Mouse (Mus musculus): ENCODE measurements at regions not wholly inside any gene's neighbourhood (a gene's known extent, or its start where the extent isn't known, plus 50 kb on each side); places are given as distances from the start of the nearest gene placed in this dataset.
"Not testable (repeated sequence)": the region's sequence is repeated elsewhere in the genome, so short reads cannot be mapped to it uniquely, and the experiment has no call there.

DNA sequence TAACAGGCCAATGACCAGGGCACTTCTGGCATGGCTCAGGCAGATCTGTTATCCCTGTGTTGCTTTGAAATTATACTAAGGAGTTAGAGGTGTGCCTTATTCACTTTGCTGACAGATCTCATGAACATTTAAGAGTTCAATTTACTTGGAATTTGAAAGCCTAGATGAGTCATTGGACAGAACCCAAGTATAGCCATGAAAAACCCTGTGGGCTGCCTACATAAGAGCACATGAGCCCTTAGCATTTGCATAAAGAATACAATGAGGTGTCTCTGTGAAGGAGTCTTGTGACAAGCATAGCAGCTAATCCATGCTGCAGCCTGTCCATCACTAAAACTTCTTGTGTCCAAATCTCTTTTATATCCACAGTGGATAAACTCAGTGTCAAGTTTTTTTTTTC lies 303.2 kb upstream of the Klf6 start:
- Histone ChIP-seq H3K4me2 (replicated peaks) (no peak overlapping the region), H3K4me1 (replicated peaks; ENCODE audit: control insufficient read depth, insufficient read depth, low read length) (no peaks in the 10 kb centered on the region), H3K27me3 (ENCODE audit: control insufficient read depth, insufficient read depth, low read length) (no peaks in the 10 kb centered on the region), H3K4me3 (replicated peaks; ENCODE audit: low read length) (no peak overlapping the region), H3K9me3 (ENCODE audit: control insufficient read depth, low read length) (no peaks in the 10 kb centered on the region), H3K9ac (no peak overlapping the region), H3K27ac (no peak overlapping the region), H3K36me3 (replicated peaks; ENCODE audit: control insufficient read depth, insufficient read depth) (no peaks in the 10 kb centered on the region)
- ATAC-seq (ENCODE audit: low FRiP score) (no peak), DNase-seq (ENCODE audit: low spot score) (no peak)

DNA sequence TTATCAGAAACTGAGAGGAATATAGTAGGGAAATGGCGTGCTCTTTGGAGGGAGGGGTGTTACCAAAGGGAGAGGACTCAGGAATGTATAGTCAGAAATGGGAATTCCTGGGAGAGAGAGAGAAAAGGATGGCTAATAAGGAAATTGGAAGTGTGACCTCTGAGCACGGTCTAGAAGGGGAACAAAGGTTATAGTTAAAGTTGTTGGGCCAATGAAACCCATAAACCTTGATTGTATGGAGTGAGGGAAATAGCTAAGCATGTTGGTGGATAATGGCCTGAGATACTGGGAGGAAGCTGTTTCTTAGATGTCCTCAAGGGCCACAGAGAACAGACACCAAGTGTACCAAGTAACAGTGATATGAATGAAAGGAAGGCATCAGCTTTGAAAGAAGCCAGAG lies 294.8 kb upstream of the Klf6 start:
- WGBS: 86% methylated on average over 2 of the region's 2 CpGs
- Histone ChIP-seq H3K36me3 (replicated peaks; ENCODE audit: control insufficient read depth, insufficient read depth) (no peaks in the 10 kb centered on the region), H3K4me1 (replicated peaks; ENCODE audit: control insufficient read depth, insufficient read depth, low read length) (no peaks in the 10 kb centered on the region), H3K9ac (no peak overlapping the region), H3K4me2 (replicated peaks) (no peak overlapping the region), H3K27ac (no peak overlapping the region), H3K27me3 (ENCODE audit: control insufficient read depth, insufficient read depth, low read length) (no peaks in the 10 kb centered on the region), H3K4me3 (replicated peaks; ENCODE audit: low read length) (no peak overlapping the region), H3K9me3 (ENCODE audit: control insufficient read depth, low read length) (no peaks in the 10 kb centered on the region)
- ATAC-seq (ENCODE audit: low FRiP score) (no peak), DNase-seq (ENCODE audit: low spot score) (no peak)

DNA sequence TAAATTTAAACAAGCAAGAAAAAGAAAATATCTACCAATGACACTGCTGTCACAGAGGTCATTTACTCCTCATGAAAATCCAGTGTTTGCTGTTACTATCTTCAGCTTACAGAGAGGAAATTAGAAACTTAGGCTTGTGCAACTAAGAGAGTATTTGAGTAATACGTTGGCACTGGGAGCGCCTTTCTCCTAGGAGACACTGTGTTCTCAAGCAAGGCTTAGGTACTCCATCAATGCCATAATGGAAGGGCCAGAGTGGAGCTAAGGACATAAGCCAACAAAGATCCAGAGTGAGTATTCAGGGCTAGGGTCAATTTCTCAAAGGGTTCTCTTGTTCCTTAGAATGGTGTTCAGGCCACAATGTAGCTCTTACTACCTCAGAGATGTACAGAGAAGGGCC lies 294.4 kb upstream of the Klf6 start:
- Histone ChIP-seq H3K9me3 (ENCODE audit: control insufficient read depth, low read length) (no peaks in the 10 kb centered on the region), H3K4me2 (replicated peaks) (no peak overlapping the region), H3K36me3 (replicated peaks; ENCODE audit: control insufficient read depth, insufficient read depth) (no peaks in the 10 kb centered on the region), H3K27me3 (ENCODE audit: control insufficient read depth, insufficient read depth, low read length) (no peaks in the 10 kb centered on the region), H3K4me1 (replicated peaks; ENCODE audit: control insufficient read depth, insufficient read depth, low read length) (no peaks in the 10 kb centered on the region), H3K9ac (no peak overlapping the region), H3K27ac (no peak overlapping the region), H3K4me3 (replicated peaks; ENCODE audit: low read length) (no peak overlapping the region)
- WGBS: 82% methylated on average over 2 of the region's 2 CpGs
- DNase-seq (ENCODE audit: low spot score): no peak
- ATAC-seq (ENCODE audit: low FRiP score): no peak

DNA sequence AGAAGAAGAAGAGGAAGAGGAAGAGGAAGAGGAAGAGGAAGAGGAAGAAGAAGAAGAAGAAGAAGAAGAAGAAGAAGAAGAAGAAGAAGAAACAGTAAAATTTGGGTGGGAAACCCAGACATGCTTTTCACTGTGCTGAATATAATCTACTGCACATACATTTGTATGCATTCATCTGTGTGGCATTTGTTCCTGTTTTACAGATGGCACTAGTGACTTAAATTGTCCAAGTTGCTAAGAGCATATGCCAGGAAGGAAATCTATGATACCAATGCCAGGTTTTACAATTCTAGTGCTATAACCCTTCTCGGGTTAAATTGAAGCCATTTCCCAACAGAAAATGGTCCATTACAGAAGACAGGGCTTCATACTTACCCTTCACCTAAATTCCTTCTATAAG lies 291.7 kb upstream of the Klf6 start:
- no peaks in the 10 kb centered on the region for H3K9me3 ChIP-seq (ENCODE audit: control insufficient read depth, low read length)
- no peak overlapping the region for H3K27ac ChIP-seq
- H3K27me3 ChIP-seq (ENCODE audit: control insufficient read depth, insufficient read depth, low read length): no peaks in the 10 kb centered on the region
- H3K9ac ChIP-seq: no peak overlapping the region
- no peak overlapping the region for H3K4me3 ChIP-seq (replicated peaks; ENCODE audit: low read length)
- ATAC-seq (ENCODE audit: low FRiP score): no peak
- H3K4me1 ChIP-seq (replicated peaks; ENCODE audit: control insufficient read depth, insufficient read depth, low read length): no peaks in the 10 kb centered on the region
- DNase-seq (ENCODE audit: low spot score): no peak
- no peak overlapping the region for H3K4me2 ChIP-seq (replicated peaks)
- 86% methylated on average over 1 of the region's 1 CpGs for WGBS
- H3K36me3 ChIP-seq (replicated peaks; ENCODE audit: control insufficient read depth, insufficient read depth): no peaks in the 10 kb centered on the region

DNA sequence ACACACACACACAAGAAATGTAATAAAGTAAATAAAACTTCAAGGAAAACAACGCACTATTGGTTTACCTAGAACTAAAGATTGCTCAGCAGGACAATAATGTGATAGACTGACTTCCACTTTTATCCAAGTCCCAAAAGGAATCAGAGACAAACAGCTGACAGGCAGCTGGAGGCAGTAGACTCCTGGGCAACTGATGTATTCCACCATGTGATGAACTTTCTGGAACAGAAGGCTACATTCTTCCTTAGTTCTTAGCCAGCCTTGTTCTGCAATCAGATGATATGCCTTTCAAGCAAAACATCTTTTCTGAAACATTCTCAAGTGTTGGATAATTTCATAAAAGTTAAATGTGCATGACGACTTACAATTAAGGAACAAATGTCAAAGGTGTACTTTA lies 290.9 kb upstream of the Klf6 start:
- Histone ChIP-seq H3K4me2 (replicated peaks) (no peak overlapping the region), H3K27ac (no peak overlapping the region), H3K36me3 (replicated peaks; ENCODE audit: control insufficient read depth, insufficient read depth) (no peaks in the 10 kb centered on the region), H3K4me1 (replicated peaks; ENCODE audit: control insufficient read depth, insufficient read depth, low read length) (no peaks in the 10 kb centered on the region), H3K27me3 (ENCODE audit: control insufficient read depth, insufficient read depth, low read length) (no peaks in the 10 kb centered on the region), H3K9me3 (ENCODE audit: control insufficient read depth, low read length) (no peaks in the 10 kb centered on the region), H3K9ac (no peak overlapping the region), H3K4me3 (replicated peaks; ENCODE audit: low read length) (no peak overlapping the region)
- WGBS: 96% methylated on average over 2 of the region's 2 CpGs
- DNase-seq (ENCODE audit: low spot score): no peak
- no peak for ATAC-seq (ENCODE audit: low FRiP score)

DNA sequence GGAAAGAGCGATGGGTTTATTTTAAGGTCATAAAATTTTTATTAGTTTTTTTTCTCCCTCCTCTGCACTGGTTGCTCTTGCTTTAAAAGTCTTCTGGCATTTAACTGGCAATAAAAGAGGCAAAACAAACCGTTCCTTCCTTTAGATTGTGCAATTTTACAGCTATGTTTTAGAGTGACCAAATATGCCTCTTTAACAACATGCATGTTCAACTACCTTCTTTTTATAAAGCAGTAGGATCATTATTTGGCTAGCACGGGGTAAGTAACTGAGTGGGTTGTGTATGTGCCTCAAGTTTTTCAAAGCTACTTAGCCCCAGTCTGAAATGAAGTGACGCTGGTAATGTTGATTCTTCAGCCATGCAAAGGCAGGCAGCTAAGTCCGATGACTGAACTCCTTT lies 284.7 kb upstream of the Klf6 start:
- H3K27ac ChIP-seq: no peak overlapping the region
- H3K9me3 ChIP-seq (ENCODE audit: control insufficient read depth, low read length): no peaks in the 10 kb centered on the region
- H3K36me3 ChIP-seq (replicated peaks; ENCODE audit: control insufficient read depth, insufficient read depth): no peaks in the 10 kb centered on the region
- WGBS: 84% methylated on average over 5 of the region's 5 CpGs
- no peak overlapping the region for H3K4me3 ChIP-seq (replicated peaks; ENCODE audit: low read length)
- ATAC-seq (ENCODE audit: low FRiP score) (no peak), DNase-seq (ENCODE audit: low spot score) (no peak)
- H3K9ac ChIP-seq: no peak overlapping the region
- H3K4me2 ChIP-seq (replicated peaks): no peak overlapping the region
- H3K4me1 ChIP-seq (replicated peaks; ENCODE audit: control insufficient read depth, insufficient read depth, low read length): no peaks in the 10 kb centered on the region
- no peaks in the 10 kb centered on the region for H3K27me3 ChIP-seq (ENCODE audit: control insufficient read depth, insufficient read depth, low read length)

DNA sequence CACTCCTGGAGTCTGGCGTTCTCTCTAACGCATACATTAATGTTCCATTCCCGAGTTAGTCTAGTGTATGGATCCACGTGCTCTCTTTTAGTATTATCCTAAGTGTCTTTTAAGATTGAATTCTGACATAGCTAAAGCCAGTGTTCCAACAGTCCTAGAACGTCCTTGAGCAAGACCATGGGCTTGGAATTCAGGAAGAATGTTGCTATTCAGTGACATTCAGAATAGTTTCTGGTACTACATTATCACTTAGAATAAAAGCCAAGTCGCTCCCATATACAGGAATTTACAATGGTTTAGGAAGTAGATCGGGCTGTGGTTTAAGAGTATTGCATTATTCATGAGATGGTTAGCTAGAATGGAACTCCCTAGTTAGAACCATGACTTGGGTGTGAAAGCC lies 277.6 kb upstream of the Klf6 start:
- H3K9me3 ChIP-seq (ENCODE audit: control insufficient read depth, low read length); H3K27ac ChIP-seq; H3K36me3 ChIP-seq (replicated peaks; ENCODE audit: control insufficient read depth, insufficient read depth); H3K4me1 ChIP-seq (replicated peaks; ENCODE audit: control insufficient read depth, insufficient read depth, low read length); H3K27me3 ChIP-seq (ENCODE audit: control insufficient read depth, insufficient read depth, low read length); H3K4me3 ChIP-seq (replicated peaks; ENCODE audit: low read length); H3K9ac ChIP-seq; ATAC-seq (ENCODE audit: low FRiP score); DNase-seq (ENCODE audit: low spot score); H3K4me2 ChIP-seq (replicated peaks): not testable (repeated sequence)
- WGBS: 84% methylated on average over 7 of the region's 7 CpGs

DNA sequence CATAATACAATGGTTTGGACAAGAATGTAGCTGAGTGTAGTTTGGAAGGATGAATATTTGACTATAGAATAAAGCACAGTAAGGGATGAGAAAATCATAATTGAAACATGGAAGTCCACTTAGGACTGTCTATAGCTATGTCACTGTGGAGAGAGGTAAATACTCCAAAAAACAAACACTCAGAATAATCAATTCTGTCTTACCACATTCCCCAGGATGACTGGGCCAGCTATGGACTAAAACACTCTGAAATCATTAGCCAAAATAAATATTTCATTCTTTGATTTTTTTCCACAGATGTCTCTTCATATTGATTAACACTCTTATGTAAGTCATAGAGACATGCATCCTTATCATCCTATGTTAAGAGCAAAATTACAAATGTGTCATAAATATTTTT lies 274.1 kb upstream of the Klf6 start:
- no peaks in the 10 kb centered on the region for H3K36me3 ChIP-seq (replicated peaks; ENCODE audit: control insufficient read depth, insufficient read depth)
- H3K27me3 ChIP-seq (ENCODE audit: control insufficient read depth, insufficient read depth, low read length): no peaks in the 10 kb centered on the region
- no peak for ATAC-seq (ENCODE audit: low FRiP score)
- H3K9me3 ChIP-seq (ENCODE audit: control insufficient read depth, low read length): no peaks in the 10 kb centered on the region
- no peak for DNase-seq (ENCODE audit: low spot score)
- H3K4me2 ChIP-seq (replicated peaks): no peak overlapping the region
- H3K4me3 ChIP-seq (replicated peaks; ENCODE audit: low read length): no peak overlapping the region
- H3K9ac ChIP-seq: no peak overlapping the region
- H3K4me1 ChIP-seq (replicated peaks; ENCODE audit: control insufficient read depth, insufficient read depth, low read length): no peaks in the 10 kb centered on the region
- H3K27ac ChIP-seq: no peak overlapping the region

DNA sequence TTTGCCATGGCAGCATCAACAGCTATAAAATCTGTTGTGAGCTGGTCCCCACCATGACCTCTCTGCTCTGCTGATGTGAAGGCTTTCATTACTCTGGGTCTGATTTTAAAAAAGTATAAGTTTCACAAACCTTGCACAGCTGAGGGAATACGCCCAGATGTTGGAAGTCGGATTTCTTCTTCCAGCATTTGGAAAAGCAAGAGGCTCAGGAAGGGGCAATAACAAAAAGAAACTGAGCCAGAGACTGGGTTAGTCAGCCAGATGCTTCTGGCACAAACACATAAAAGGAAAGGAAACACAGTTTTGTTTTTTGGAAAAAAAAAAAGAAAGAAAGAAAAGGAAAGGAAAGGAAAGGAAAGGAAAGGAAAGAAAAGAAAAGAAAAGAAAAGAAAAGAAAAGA lies 270.0 kb upstream of the Klf6 start:
- H3K9ac ChIP-seq: no peak overlapping the region
- H3K4me1 ChIP-seq (replicated peaks; ENCODE audit: control insufficient read depth, insufficient read depth, low read length): no peaks in the 10 kb centered on the region
- ATAC-seq (ENCODE audit: low FRiP score): no peak
- H3K4me3 ChIP-seq (replicated peaks; ENCODE audit: low read length): no peak overlapping the region
- H3K36me3 ChIP-seq (replicated peaks; ENCODE audit: control insufficient read depth, insufficient read depth): no peaks in the 10 kb centered on the region
- H3K27ac ChIP-seq: no peak overlapping the region
- no peak overlapping the region for H3K4me2 ChIP-seq (replicated peaks)
- H3K9me3 ChIP-seq (ENCODE audit: control insufficient read depth, low read length): no peaks in the 10 kb centered on the region
- 62% methylated on average over 2 of the region's 2 CpGs for WGBS
- DNase-seq (ENCODE audit: low spot score): no peak
- no peaks in the 10 kb centered on the region for H3K27me3 ChIP-seq (ENCODE audit: control insufficient read depth, insufficient read depth, low read length)

DNA sequence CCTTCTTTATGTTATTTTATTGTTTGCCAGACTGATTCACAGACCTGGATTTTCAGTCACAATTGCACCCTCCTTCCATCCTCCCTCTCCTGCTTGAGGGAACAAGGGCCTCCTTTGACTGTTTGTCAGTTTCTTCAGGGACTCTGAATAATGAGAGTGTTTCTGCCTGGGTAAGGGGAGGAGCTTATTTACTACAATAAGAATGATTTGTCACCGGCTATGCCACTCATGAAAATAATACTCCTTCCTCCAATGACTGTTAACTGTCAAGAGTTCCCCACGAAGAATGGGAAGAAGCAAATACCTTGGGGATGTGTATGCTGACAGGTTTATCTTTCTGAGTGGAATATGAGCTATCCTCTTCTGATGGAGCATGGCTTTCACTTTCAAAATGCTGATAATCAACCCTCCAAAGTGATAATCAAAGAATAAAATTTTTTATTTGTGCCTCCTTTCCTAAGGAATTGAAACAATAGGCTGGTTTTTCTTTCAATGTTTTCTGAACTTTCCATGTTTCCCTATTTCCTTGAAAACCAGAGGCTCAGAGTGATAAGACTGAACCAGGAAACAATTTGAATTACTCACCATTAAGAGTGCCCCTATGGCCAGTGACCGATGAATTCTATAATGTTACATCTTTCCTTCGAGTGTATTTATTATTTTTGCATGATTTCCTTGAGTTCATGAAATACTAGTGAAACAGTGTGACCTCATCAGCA lies 269.3 kb upstream of the Klf6 start:
- no peak overlapping the region for H3K9ac ChIP-seq
- H3K27me3 ChIP-seq (ENCODE audit: control insufficient read depth, insufficient read depth, low read length): no peaks in the 10 kb centered on the region
- DNase-seq (ENCODE audit: low spot score) (no peak), ATAC-seq (ENCODE audit: low FRiP score) (no peak)
- no peaks in the 10 kb centered on the region for H3K9me3 ChIP-seq (ENCODE audit: control insufficient read depth, low read length)
- WGBS: 46% methylated on average over 4 of the region's 4 CpGs
- no peak overlapping the region for H3K4me3 ChIP-seq (replicated peaks; ENCODE audit: low read length)
- H3K27ac ChIP-seq: no peak overlapping the region
- H3K4me2 ChIP-seq (replicated peaks): no peak overlapping the region
- H3K4me1 ChIP-seq (replicated peaks; ENCODE audit: control insufficient read depth, insufficient read depth, low read length): no peaks in the 10 kb centered on the region
- no peaks in the 10 kb centered on the region for H3K36me3 ChIP-seq (replicated peaks; ENCODE audit: control insufficient read depth, insufficient read depth)

Measured in hindbrain, embryonic 14.5 days (tissue).